Mouse (Mus musculus): ENCODE data around the gene Dtx3. TPM values are rescaled to one million over a fixed set of nuclear protein-coding genes. Genes with fewer than 3 reads are reported as not detected.
A peak's percentile ranks its signal among the peaks of the same experiment; 100 is the strongest.
"Not testable (repeated sequence)": the region's sequence is repeated elsewhere in the genome, so short reads cannot be mapped to it uniquely, and the experiment has no call there.

The Dtx3 gene
- polyA plus RNA-seq, 1 experiment = 321 TPM

DNA sequence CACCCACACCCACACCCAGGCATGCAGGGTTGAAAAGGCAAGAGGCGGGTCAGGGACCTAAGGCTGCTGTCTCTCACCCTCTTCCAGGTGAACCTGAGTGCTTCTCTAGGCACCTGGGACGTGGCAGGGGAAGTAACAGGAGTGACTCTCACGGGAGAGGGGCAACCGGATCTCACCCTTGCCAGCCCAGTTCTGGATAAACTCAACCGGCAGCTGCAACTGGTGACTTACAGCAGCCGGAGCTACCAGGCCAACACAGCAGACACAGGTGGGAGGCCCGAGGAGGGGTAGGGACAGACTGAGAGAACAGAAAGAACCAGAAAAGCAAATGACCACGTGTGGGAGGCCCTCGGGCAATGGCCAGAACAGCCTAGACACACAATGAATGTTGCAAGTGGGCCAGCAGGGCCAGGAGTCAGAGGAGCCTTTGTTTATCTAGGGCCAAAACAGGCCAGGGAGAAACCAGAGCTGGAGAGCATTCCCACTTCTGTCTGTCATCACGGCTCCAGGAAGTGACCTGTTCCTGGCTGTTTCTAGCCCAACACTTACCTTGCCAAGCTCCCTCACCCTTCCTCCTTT, 27.8 kb downstream of the Dtx3 start:
- WGBS = 44% methylated on average over 10 of the region's 10 CpGs
- Histone ChIP-seq H3K27ac (ENCODE audit: insufficient read depth, low read length) (no peak overlapping the region), H3K27me3 (ENCODE audit: control insufficient read depth, insufficient read depth, low read length) (no peaks in the 10 kb centered on the region), H3K4me3 (replicated peaks; ENCODE audit: insufficient read depth, low read depth, low read length) (no peak overlapping the region), H3K4me1 (ENCODE audit: control insufficient read depth, insufficient read depth, low read length) (peaks cover 12% of the 10 kb centered on the region)
- DNase-seq = peak in 1 of 2 experiments; percentile 32
- TF ChIP-seq CTCF (IDR thresholded peaks at IDR 0.05; ENCODE audit: borderline replicate concordance, insufficient read depth, low read depth, low read length) (no peak), POLR2A (IDR thresholded peaks at IDR 0.05; ENCODE audit: borderline replicate concordance, insufficient read depth, low read length) (no peak)

DNA sequence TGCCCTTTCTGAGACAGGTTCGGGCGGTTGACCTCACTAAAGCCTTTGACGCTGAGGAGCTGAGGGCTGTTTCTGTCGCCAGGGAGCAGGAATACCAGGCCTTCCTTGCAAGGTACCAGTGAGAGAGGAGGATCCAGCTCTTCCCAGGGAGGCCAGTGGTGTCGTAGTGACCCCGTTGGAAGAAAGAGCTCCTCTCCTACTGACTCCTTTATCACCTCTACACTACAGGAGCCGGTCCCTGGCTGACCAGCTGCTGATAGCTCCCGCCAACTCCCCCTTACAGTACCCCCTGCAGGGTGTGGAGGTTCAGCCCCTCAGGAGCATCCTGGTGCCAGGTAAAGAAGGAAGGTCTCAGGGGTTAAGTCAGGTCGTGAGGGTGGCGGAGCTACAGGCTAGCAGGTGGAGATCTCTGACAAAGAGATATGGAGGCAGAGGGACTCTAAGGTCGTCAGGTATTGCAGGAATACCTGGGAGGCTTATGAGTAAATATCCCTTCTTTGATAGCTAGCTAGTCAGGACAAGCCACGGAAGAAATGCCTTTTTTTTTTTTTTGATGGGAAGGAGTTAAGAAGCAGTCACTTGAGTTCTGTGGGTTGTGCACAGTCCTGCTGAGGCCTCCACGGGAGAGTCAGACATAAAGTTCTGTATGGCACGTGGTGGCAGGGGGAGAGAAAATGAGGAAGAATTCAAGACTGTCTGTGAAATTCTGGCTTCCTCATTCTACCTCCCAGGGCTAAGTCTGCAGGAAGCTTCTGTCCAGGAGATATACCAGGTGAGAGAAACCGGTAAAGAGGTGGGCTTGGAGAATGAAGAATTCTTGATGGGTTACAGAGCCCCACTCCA, 28.5 kb downstream of the Dtx3 start:
- H3K27me3 ChIP-seq (ENCODE audit: control insufficient read depth, insufficient read depth, low read length) = no peaks in the 10 kb centered on the region
- WGBS = 18% methylated on average over 15 of the region's 15 CpGs
- H3K4me3 ChIP-seq (replicated peaks; ENCODE audit: insufficient read depth, low read depth, low read length) = peak overlapping the region; percentile 71
- peak in 1 of 2 experiments; percentile 28 for DNase-seq
- H3K4me1 ChIP-seq (ENCODE audit: control insufficient read depth, insufficient read depth, low read length) = peaks cover 12% of the 10 kb centered on the region
- TF ChIP-seq CTCF (IDR thresholded peaks at IDR 0.05; ENCODE audit: borderline replicate concordance, insufficient read depth, low read depth, low read length) (no peak), POLR2A (IDR thresholded peaks at IDR 0.05; ENCODE audit: borderline replicate concordance, insufficient read depth, low read length) (no peak)
- H3K27ac ChIP-seq (ENCODE audit: insufficient read depth, low read length) = peak overlapping the region; percentile 90

DNA sequence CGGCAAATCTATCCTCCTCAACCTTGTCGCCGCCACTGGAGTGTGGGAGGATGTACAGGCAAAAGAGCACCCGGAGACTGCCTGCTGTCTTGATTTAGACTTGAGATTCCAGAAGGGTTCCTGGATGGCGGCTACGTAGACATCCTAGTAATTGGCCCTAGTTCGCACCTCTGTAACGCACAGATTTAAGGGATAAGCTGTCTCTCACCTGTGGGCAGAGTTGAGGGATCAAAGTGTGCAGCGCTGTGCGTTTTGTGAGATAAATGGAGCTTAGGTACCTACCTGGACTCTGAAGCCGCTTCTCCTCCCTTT, 29.2 kb downstream of the Dtx3 start:
- Histone ChIP-seq H3K27ac (ENCODE audit: insufficient read depth, low read length) (peak overlapping the region; percentile 90), H3K4me3 (replicated peaks; ENCODE audit: insufficient read depth, low read depth, low read length) (peak overlapping the region; percentile 71), H3K27me3 (ENCODE audit: control insufficient read depth, insufficient read depth, low read length) (no peaks in the 10 kb centered on the region), H3K4me1 (ENCODE audit: control insufficient read depth, insufficient read depth, low read length) (peaks cover 12% of the 10 kb centered on the region)
- no peak for TF ChIP-seq POLR2A (IDR thresholded peaks at IDR 0.05; ENCODE audit: borderline replicate concordance, insufficient read depth, low read length)
- TF ChIP-seq CTCF (IDR thresholded peaks at IDR 0.05; ENCODE audit: borderline replicate concordance, insufficient read depth, low read depth, low read length) = no peak
- DNase-seq = no peak
- 6% methylated on average over 11 of the region's 11 CpGs for WGBS

DNA sequence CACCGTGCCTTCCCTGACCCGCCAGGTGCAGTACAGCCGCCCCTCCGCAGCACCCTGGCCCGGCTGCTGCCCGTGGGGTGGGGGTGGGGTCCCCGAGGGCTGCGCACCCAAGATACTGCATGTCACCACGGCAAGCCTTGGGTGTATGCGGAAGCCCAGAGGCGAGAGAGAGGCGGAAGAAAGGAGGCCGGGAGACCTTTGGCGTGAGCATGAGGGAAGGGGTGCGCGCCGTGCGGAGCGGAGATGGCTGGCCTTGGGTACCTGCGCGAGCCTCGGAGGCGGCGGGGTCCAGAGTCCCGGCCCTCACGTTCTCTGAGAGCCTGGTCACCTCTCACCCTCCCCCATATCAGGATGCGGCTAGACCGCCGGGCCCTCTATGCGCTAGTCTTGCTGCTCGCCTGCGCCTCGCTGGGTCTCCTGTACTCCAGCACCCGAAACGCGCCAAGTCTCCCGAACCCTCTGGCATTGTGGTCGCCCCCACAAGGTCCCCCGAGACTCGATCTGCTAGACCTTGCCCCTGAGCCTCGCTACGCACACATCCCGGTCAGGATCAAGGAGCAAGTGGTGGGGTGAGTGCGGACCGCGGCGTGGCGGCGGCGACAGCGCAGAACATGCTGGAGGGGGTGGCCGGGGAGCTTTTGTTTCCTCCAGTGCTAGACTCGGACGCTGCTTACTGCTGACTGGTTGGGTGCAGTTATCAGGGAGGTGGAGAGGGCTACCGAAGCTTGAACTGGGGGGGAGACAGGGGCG, 29.7 kb downstream of the Dtx3 start:
- H3K27me3 ChIP-seq (ENCODE audit: control insufficient read depth, insufficient read depth, low read length) = no peaks in the 10 kb centered on the region
- under 1% methylated on average over 56 of the region's 56 CpGs for WGBS
- peak; percentile 70 to 85 for DNase-seq
- peak overlapping the region; percentile 90 for H3K27ac ChIP-seq (ENCODE audit: insufficient read depth, low read length)
- TF ChIP-seq CTCF (IDR thresholded peaks at IDR 0.05; ENCODE audit: borderline replicate concordance, insufficient read depth, low read depth, low read length) (no peak), POLR2A (IDR thresholded peaks at IDR 0.05; ENCODE audit: borderline replicate concordance, insufficient read depth, low read length) (no peak)
- peak overlapping the region; percentile 71 for H3K4me3 ChIP-seq (replicated peaks; ENCODE audit: insufficient read depth, low read depth, low read length)
- peaks cover 9% of the 10 kb centered on the region for H3K4me1 ChIP-seq (ENCODE audit: control insufficient read depth, insufficient read depth, low read length)

DNA sequence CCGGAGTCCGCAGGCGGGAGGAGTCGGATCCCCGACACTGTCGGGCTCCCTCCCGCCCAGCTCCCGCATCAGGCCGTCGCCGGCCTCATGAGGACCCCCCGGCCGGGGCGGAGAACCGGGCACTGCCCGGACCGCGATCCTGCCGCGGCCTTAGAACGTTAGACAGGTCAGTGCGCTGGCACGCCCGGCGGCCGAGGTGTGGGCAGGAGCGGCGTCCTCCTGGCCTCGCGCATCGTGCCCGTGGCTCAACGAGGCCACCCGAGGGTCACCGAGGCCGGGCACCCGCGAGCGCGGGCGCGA, 30.2 kb downstream of the Dtx3 start:
- H3K4me3 ChIP-seq (replicated peaks; ENCODE audit: insufficient read depth, low read depth, low read length) = peak overlapping the region; percentile 71
- under 1% methylated on average over 42 of the region's 42 CpGs for WGBS
- peak overlapping the region; percentile 90 for H3K27ac ChIP-seq (ENCODE audit: insufficient read depth, low read length)
- DNase-seq = peak; percentile 69 to 89
- TF ChIP-seq CTCF (IDR thresholded peaks at IDR 0.05; ENCODE audit: borderline replicate concordance, insufficient read depth, low read depth, low read length) = no peak
- no peak for TF ChIP-seq POLR2A (IDR thresholded peaks at IDR 0.05; ENCODE audit: borderline replicate concordance, insufficient read depth, low read length)
- H3K27me3 ChIP-seq (ENCODE audit: control insufficient read depth, insufficient read depth, low read length) = no peaks in the 10 kb centered on the region
- H3K4me1 ChIP-seq (ENCODE audit: control insufficient read depth, insufficient read depth, low read length) = peaks cover 9% of the 10 kb centered on the region

DNA sequence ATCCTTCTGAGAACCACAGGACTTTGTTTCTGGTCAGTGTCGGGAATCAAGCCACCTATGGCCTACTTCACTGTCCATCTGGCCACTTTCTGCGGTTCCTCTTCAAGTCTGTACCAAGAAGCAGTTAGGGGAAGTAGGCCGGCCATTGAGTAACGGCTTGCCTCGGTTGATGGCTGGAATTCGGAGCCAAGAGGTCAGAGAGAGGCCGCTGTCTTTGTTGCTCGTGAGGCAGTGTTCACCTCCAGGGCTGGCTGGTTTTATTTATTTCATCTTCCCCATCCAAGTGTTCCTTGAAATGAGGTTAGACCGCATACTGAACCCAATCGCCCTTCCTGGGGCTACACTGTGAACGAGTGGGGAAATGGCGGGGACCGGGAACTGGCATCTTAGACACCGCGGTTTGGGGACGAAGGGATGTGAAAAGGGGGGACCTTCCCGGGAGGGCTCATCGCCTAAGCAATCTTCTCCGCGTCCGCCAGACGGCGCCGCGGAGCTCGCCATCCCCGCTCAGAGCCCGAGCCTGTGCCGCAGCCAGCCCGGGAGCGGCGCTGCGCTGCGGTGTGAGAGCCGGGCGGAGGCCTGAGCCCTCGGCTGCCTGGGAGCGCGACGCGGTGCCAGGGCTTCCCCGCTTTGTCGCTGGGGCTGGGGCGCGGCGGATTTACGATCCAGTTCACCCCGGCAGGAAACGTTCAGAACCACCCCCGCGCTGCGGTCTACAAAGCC, 30.7 kb downstream of the Dtx3 start, which contains the start of gene B4galnt1:
Gene B4galnt1 (plus strand): TSS at position 595 of the 723 bp plus-strand sequence.
- peak within 1 kb of the TSS; percentile 90 for H3K27ac ChIP-seq (ENCODE audit: insufficient read depth, low read length)
- peaks cover 9% of the 10 kb centered on the region for H3K4me1 ChIP-seq (ENCODE audit: control insufficient read depth, insufficient read depth, low read length)
- peak within 1 kb of the TSS; percentile 71 for H3K4me3 ChIP-seq (replicated peaks; ENCODE audit: insufficient read depth, low read depth, low read length)
- no peaks in the 10 kb centered on the region for H3K27me3 ChIP-seq (ENCODE audit: control insufficient read depth, insufficient read depth, low read length)
- TF ChIP-seq CTCF (IDR thresholded peaks at IDR 0.05; ENCODE audit: borderline replicate concordance, insufficient read depth, low read depth, low read length) (peak; percentile 78), POLR2A (IDR thresholded peaks at IDR 0.05; ENCODE audit: borderline replicate concordance, insufficient read depth, low read length) (peak; percentile 71)
- 1% methylated on average over 52 of the region's 52 CpGs for WGBS
- DNase-seq = peak in 1 of 2 experiments; percentile 89

DNA sequence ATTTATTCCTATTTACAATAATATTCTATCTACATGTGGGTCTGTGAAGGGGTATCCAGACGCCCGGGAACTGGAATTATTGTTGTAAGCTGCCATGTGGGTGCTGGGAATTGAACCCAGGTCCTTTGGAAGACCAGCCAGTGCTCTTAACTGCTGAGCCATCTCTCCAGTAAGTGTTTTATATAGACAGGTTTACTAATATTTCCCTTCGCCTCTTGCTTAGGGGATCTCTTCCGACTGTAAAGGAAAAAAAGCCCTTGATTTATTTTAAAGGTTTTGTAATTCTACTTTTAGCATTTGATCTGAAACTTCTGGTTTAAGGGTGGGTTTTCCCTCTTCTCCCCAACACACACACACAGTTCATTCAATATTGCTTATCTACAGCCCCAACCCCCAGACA, 31.3 kb downstream of the Dtx3 start:
- no peak for TF ChIP-seq POLR2A (IDR thresholded peaks at IDR 0.05; ENCODE audit: borderline replicate concordance, insufficient read depth, low read length)
- TF ChIP-seq CTCF (IDR thresholded peaks at IDR 0.05; ENCODE audit: borderline replicate concordance, insufficient read depth, low read depth, low read length) = no peak
- Histone ChIP-seq H3K4me1 (ENCODE audit: control insufficient read depth, insufficient read depth, low read length) (peaks cover 9% of the 10 kb centered on the region), H3K27ac (ENCODE audit: insufficient read depth, low read length) (no peak overlapping the region), H3K4me3 (replicated peaks; ENCODE audit: insufficient read depth, low read depth, low read length) (no peak overlapping the region), H3K27me3 (ENCODE audit: control insufficient read depth, insufficient read depth, low read length) (no peaks in the 10 kb centered on the region)
- WGBS = 93% methylated on average over 4 of the region's 4 CpGs
- no peak for DNase-seq

DNA sequence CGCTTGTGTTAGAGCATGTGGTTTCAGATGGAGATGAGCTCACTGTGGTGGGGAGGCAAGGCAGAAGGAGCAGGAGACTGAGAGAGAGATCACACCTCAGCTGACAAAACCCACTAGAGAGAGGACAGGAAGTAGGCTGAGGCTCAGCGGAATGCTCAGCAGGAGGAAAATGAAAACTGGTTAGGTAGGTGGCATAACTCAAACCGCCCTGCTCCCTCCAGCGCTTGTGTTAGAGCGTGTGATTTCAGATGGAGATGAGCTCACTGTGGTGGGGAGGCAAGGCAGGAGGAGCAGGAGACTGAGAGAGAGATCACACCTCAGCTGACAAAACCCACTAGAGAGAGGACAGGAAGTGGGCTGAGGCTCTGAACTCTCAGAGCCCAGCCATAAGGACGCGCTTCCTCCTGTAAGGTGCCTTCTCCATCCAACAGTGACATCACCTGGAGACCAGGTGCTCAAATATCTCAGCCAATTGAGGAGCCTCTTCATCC, 32.7 kb downstream of the Dtx3 start:
- H3K4me1 ChIP-seq (ENCODE audit: control insufficient read depth, insufficient read depth, low read length); DNase-seq; H3K4me3 ChIP-seq (replicated peaks; ENCODE audit: insufficient read depth, low read depth, low read length); H3K27ac ChIP-seq (ENCODE audit: insufficient read depth, low read length); H3K27me3 ChIP-seq (ENCODE audit: control insufficient read depth, insufficient read depth, low read length): not testable (repeated sequence)
- 77% methylated on average over 7 of the region's 7 CpGs for WGBS
